Mouse (Mus musculus): Measurements from ENCODE around the gene Clrn3. TPM values are rescaled to one million over a fixed set of nuclear protein-coding genes. Genes with fewer than 3 reads are reported as not detected.

The Clrn3 gene
- polyA plus RNA-seq, 1 experiment from 2014 or later: 61.7 TPM

GRCm38 (mm10) chr7:135481150-135481549, 47.3 kb downstream of the Clrn3 start:
- Histone ChIP-seq H3K9ac (ENCODE audit: low read depth, low read length) (no peak overlapping the region), H3K36me3 (ENCODE audit: control insufficient read depth, insufficient read depth) (no peaks in the 10 kb centered on the region), H3K4me1 (replicated peaks; ENCODE audit: control insufficient read depth, insufficient read depth, low read length) (no peaks in the 10 kb centered on the region), H3K4me2 (replicated peaks; ENCODE audit: low read depth) (no peak overlapping the region), H3K9me3 (ENCODE audit: control insufficient read depth) (no peaks in the 10 kb centered on the region), H3K4me3 (ENCODE audit: low read depth, low read length) (no peak overlapping the region), H3K27ac (ENCODE audit: low read depth, low read length) (no peak overlapping the region), H3K27me3 (replicated peaks; ENCODE audit: control insufficient read depth, insufficient read depth, low read length) (no peaks in the 10 kb centered on the region)
- no peak for ATAC-seq
- WGBS: 31% methylated on average over 7 of the region's 7 CpGs
- TF ChIP-seq CTCF (IDR thresholded peaks at IDR 0.05; ENCODE audit: low read depth): no peak

- 90% methylated on average over 6 of the region's 6 CpGs for WGBS
- TF ChIP-seq CTCF (IDR thresholded peaks at IDR 0.05; ENCODE audit: low read depth): no peak
- no peak for ATAC-seq
These were observed 48.5 kb downstream of the Clrn3 start for GRCm38 (mm10) chr7:135479912-135480311.

GRCm38 (mm10) chr7:135479322-135479880, 49.1 kb downstream of the Clrn3 start:
- no peak for TF ChIP-seq CTCF (IDR thresholded peaks at IDR 0.05; ENCODE audit: low read depth)
- Histone ChIP-seq H3K27ac (ENCODE audit: low read depth, low read length) (no peak overlapping the region), H3K27me3 (replicated peaks; ENCODE audit: control insufficient read depth, insufficient read depth, low read length) (no peaks in the 10 kb centered on the region), H3K4me1 (replicated peaks; ENCODE audit: control insufficient read depth, insufficient read depth, low read length) (no peaks in the 10 kb centered on the region), H3K9me3 (ENCODE audit: control insufficient read depth) (no peaks in the 10 kb centered on the region), H3K36me3 (ENCODE audit: control insufficient read depth, insufficient read depth) (no peaks in the 10 kb centered on the region), H3K4me3 (ENCODE audit: low read depth, low read length) (no peak overlapping the region), H3K4me2 (replicated peaks; ENCODE audit: low read depth) (no peak overlapping the region), H3K9ac (ENCODE audit: low read depth, low read length) (no peak overlapping the region)
- 60% methylated on average over 10 of the region's 10 CpGs for WGBS
- ATAC-seq: no peak

More at GRCm38 (mm10) chr7:135479912-135480311, 48.5 kb downstream of the Clrn3 start:
- no peak overlapping the region for H3K9ac ChIP-seq (ENCODE audit: low read depth, low read length)
- no peaks in the 10 kb centered on the region for H3K4me1 ChIP-seq (replicated peaks; ENCODE audit: control insufficient read depth, insufficient read depth, low read length)
- no peaks in the 10 kb centered on the region for H3K9me3 ChIP-seq (ENCODE audit: control insufficient read depth)
- no peaks in the 10 kb centered on the region for H3K27me3 ChIP-seq (replicated peaks; ENCODE audit: control insufficient read depth, insufficient read depth, low read length)
- no peaks in the 10 kb centered on the region for H3K36me3 ChIP-seq (ENCODE audit: control insufficient read depth, insufficient read depth)
- no peak overlapping the region for H3K27ac ChIP-seq (ENCODE audit: low read depth, low read length)
- H3K4me2 ChIP-seq (replicated peaks; ENCODE audit: low read depth): no peak overlapping the region
- no peak overlapping the region for H3K4me3 ChIP-seq (ENCODE audit: low read depth, low read length)

- WGBS: 49% methylated on average over 5 of the region's 5 CpGs
- H3K27ac ChIP-seq (ENCODE audit: low read depth, low read length): no peak overlapping the region
These were observed 51.2 kb downstream of the Clrn3 start for GRCm38 (mm10) chr7:135477256-135477655.

GRCm38 (mm10) chr7:135475981-135476380, 52.5 kb downstream of the Clrn3 start:
- no peak for ATAC-seq
- no peaks in the 10 kb centered on the region for H3K9me3 ChIP-seq (ENCODE audit: control insufficient read depth)
- H3K36me3 ChIP-seq (ENCODE audit: control insufficient read depth, insufficient read depth): no peaks in the 10 kb centered on the region
- H3K27ac ChIP-seq (ENCODE audit: low read depth, low read length): no peak overlapping the region
- no peak for TF ChIP-seq CTCF (IDR thresholded peaks at IDR 0.05; ENCODE audit: low read depth)
- H3K4me3 ChIP-seq (ENCODE audit: low read depth, low read length): no peak overlapping the region
- H3K4me2 ChIP-seq (replicated peaks; ENCODE audit: low read depth): no peak overlapping the region
- no peaks in the 10 kb centered on the region for H3K4me1 ChIP-seq (replicated peaks; ENCODE audit: control insufficient read depth, insufficient read depth, low read length)
- H3K27me3 ChIP-seq (replicated peaks; ENCODE audit: control insufficient read depth, insufficient read depth, low read length): no peaks in the 10 kb centered on the region
- no peak overlapping the region for H3K9ac ChIP-seq (ENCODE audit: low read depth, low read length)
- 49% methylated on average over 8 of the region's 8 CpGs for WGBS

More at GRCm38 (mm10) chr7:135477256-135477655, 51.2 kb downstream of the Clrn3 start:
- Histone ChIP-seq H3K4me1 (replicated peaks; ENCODE audit: control insufficient read depth, insufficient read depth, low read length) (no peaks in the 10 kb centered on the region), H3K4me3 (ENCODE audit: low read depth, low read length) (no peak overlapping the region), H3K27me3 (replicated peaks; ENCODE audit: control insufficient read depth, insufficient read depth, low read length) (no peaks in the 10 kb centered on the region), H3K9ac (ENCODE audit: low read depth, low read length) (no peak overlapping the region), H3K4me2 (replicated peaks; ENCODE audit: low read depth) (no peak overlapping the region), H3K36me3 (ENCODE audit: control insufficient read depth, insufficient read depth) (no peaks in the 10 kb centered on the region), H3K9me3 (ENCODE audit: control insufficient read depth) (no peaks in the 10 kb centered on the region)
- TF ChIP-seq CTCF (IDR thresholded peaks at IDR 0.05; ENCODE audit: low read depth): no peak
- no peak for ATAC-seq

- ATAC-seq: no peak
- 84% methylated on average over 5 of the region's 5 CpGs for WGBS
- no peak for TF ChIP-seq CTCF (IDR thresholded peaks at IDR 0.05; ENCODE audit: low read depth)
These were observed 58.1 kb downstream of the Clrn3 start for GRCm38 (mm10) chr7:135470319-135470718.

More at GRCm38 (mm10) chr7:135470319-135470718, 58.1 kb downstream of the Clrn3 start:
- H3K4me3 ChIP-seq (ENCODE audit: low read depth, low read length): no peak overlapping the region
- 0 out of 2 replicates have a peak, but pooled peaks cover 4% of the 10 kb centered on the region for H3K27me3 ChIP-seq (replicated peaks; ENCODE audit: control insufficient read depth, insufficient read depth, low read length)
- H3K9ac ChIP-seq (ENCODE audit: low read depth, low read length): no peak overlapping the region
- no peaks in the 10 kb centered on the region for H3K9me3 ChIP-seq (ENCODE audit: control insufficient read depth)
- H3K4me1 ChIP-seq (replicated peaks; ENCODE audit: control insufficient read depth, insufficient read depth, low read length): no peaks in the 10 kb centered on the region
- no peaks in the 10 kb centered on the region for H3K36me3 ChIP-seq (ENCODE audit: control insufficient read depth, insufficient read depth)
- no peak overlapping the region for H3K4me2 ChIP-seq (replicated peaks; ENCODE audit: low read depth)
- no peak overlapping the region for H3K27ac ChIP-seq (ENCODE audit: low read depth, low read length)
